Mouse (Mus musculus): ENCODE data around the gene Mypn. TPM values are rescaled to one million over a fixed set of nuclear protein-coding genes. Genes with fewer than 3 reads are reported as not detected.

Mypn gene
- polyA plus RNA-seq (2012; rRNA removed; ENCODE audit: low replicate concordance): 0.08 and 0.13 TPM in 2 replicates

GRCm38 (mm10) chr10:63203728-63204127 lies at the start of gene Mypn:
Mypn (minus strand) TSS chr10:63203952.

GRCm38 (mm10) chr10:63243493-63244054 lies 39.8 kb upstream of the Mypn start, which contains the start of gene Herc4:
Herc4 (plus strand) TSS chr10:63243810.

GRCm38 (mm10) chr10:63099521-63099920 lies 104.2 kb downstream of the Mypn start, which contains the start of gene Atoh7:
Atoh7 (plus strand) TSS chr10:63099651.

Other genes starting within 250 kb of the Mypn start
- 1.1 and 1.2 TPM in 2 replicates for gene Rufy2, start 223.7 kb downstream of the Mypn start, polyA plus RNA-seq (2012; rRNA removed; ENCODE audit: low replicate concordance)
- gene Hnrnph3, start 179.7 kb downstream of the Mypn start, polyA plus RNA-seq (2012; rRNA removed; ENCODE audit: low replicate concordance): 1.7 and 2.8 TPM in 2 replicates
- gene Pbld2, start 179.6 kb downstream of the Mypn start, polyA plus RNA-seq (2012; rRNA removed; ENCODE audit: low replicate concordance): 34.7 and 40.5 TPM in 2 replicates
- 7.2 and 17.2 TPM in 2 replicates for gene Pbld1, start 143.8 kb downstream of the Mypn start, polyA plus RNA-seq (2012; rRNA removed; ENCODE audit: low replicate concordance)
- 0.06 and 0.07 TPM in 2 replicates for gene Atoh7, start 104.3 kb downstream of the Mypn start, polyA plus RNA-seq (2012; rRNA removed; ENCODE audit: low replicate concordance)
- gene Herc4, start 39.9 kb upstream of the Mypn start, polyA plus RNA-seq (2012; rRNA removed; ENCODE audit: low replicate concordance): 2.5 and 3.0 TPM in 2 replicates
- gene Sirt1, start 177.8 kb upstream of the Mypn start, polyA plus RNA-seq (2012; rRNA removed; ENCODE audit: low replicate concordance): 0.25 and 1.5 TPM in 2 replicates
- 0.14 and 0.30 TPM in 2 replicates for gene Dnajc12, start 178.5 kb upstream of the Mypn start, polyA plus RNA-seq (2012; rRNA removed; ENCODE audit: low replicate concordance)
- not detected in 2 replicates for gene Gm7075, start 217.8 kb upstream of the Mypn start, polyA plus RNA-seq (2012; rRNA removed; ENCODE audit: low replicate concordance)
- 0.04 TPM in 1 of 2 replicates, not detected in the other for gene Ctnna3, start 226.1 kb upstream of the Mypn start, polyA plus RNA-seq (2012; rRNA removed; ENCODE audit: low replicate concordance)